Mouse (Mus musculus) cerebellum, postnatal 10 days (tissue): ENCODE measurements at regions not wholly inside any gene's neighbourhood (a gene's known extent, or its start where the extent isn't known, plus 50 kb on each side); places are given as distances from the start of the nearest gene placed in this dataset.

Experiments
- DNase-seq, 2 experiments: peaks; one replicate each; pipeline ENCODE4 v3.0.0; 2021; ENCODE audit warnings: mixed read lengths in 2 of 2

GRCm38 (mm10) chr13:90823877-90824276, 81.3 kb downstream of the Atp6ap1l start:
- no peak for DNase-seq

DNA sequence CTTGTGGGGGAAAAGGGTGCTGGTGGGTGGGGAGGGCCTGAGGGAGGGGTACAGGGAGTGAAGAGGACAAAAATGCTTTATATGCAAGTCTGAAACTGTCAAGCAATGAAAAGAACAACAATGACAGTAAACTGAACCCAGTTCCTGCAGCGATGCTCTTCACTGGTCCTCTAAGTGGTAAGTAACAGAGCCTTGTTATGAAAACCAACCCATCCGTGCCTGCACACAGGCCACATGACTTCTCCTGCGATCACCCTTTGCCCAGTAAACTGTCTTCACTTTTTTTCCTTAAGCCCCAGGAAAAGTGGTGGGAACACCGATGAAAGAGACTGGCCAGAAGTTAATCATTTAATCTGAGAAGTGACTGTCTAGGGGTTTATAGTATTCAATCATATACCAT, 83.3 kb downstream of the Atp6ap1l start:
- DNase-seq: no peak

DNA sequence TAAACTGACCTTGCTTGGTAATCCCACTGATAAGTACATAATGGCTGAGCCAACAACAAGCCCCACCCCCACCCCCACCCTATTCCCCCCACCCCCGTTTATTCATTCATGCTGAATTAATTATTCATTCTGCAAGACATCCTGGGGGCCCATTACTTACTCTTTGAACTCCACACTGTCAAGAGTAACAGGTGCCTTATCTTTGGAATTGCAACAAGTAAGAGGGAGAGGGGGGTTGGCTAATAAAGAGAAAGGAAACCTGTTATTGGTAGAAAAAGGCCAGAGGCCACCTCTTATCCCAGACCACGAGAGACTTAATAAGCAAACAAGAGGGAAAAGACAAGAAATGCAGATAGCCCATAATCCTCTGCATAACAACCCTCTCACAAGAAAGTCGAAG, 84.7 kb downstream of the Atp6ap1l start:
- DNase-seq: no peak

- DNase-seq: no peak
Observed at GRCm38 (mm10) chr13:90819934-90820333, 85.2 kb downstream of the Atp6ap1l start.

DNA sequence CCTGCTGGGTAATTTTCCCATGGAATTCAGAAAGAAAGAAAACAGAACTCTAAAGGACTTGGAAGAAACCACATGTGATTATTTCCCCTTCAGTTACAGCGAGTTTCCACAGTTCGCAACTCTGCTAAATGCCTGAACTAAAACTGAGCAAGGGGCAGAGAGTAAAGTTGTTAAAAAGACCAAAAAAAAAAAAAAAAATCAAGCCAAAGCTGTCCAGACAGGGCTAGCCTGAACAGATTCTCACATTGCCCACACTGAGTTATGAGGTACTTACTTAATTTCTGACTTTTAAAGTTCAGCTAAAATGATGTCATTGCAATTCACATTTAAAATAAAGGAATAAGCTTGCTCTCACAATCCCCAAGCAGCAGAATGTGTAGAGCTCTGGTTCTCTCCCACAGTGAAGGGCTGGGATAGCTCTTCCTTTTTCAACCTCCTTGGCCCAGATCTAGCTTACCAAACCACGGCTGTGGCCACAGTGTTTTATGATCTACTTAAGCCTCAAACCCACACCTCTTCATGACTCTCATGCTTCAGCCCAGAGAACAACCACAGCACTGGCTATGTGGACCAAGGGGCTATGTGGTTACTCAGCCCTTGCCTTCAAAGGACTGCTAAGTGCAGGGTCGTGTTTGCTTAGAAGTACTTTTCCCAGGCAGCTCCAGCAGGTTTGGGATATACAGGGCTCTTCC, 90.8 kb downstream of the Atp6ap1l start:
- DNase-seq: no peak

DNA sequence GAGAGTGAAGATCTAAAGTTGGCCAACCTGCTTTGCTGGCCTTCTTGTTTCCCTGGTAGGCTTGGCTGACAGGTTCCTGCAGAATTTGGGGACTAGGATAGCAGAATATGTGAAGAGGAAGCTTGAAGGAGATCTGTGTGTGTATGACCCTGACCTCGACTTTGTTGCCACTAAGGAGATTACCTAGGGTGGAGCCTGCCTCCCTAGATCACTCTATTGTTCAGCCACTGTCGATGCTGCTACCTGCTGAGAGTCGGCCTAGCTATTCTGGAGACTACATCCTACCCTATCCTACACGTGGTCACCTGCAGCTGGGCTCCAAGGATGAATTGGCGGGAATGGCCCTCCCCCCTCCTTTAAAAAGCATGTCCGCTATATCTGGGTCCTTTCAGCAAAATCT, 95.1 kb downstream of the Atp6ap1l start:
- DNase-seq: no peak

DNA sequence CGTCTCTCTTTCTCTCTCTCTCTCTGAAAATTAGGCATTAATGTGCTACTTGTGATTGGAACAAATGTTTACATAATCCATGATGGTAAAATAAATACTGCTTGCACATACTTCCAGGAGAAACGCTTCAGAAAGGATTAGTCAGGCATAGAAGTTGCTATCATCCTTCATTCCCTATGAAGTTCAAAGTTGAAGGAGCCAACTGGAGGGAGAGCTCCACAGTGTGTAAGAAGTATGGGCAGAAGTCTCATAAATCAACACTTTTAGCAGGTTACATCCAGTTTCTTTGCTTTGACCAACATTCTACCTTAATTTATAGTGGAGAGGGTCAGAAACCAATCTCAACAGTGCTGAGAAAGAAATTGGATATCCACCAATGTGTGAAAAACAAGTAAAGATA, 105.5 kb downstream of the Atp6ap1l start:
- no peak for DNase-seq

- DNase-seq: no peak
Observed at GRCm38 (mm10) chr13:90798791-90799542, 106.2 kb downstream of the Atp6ap1l start.

DNA sequence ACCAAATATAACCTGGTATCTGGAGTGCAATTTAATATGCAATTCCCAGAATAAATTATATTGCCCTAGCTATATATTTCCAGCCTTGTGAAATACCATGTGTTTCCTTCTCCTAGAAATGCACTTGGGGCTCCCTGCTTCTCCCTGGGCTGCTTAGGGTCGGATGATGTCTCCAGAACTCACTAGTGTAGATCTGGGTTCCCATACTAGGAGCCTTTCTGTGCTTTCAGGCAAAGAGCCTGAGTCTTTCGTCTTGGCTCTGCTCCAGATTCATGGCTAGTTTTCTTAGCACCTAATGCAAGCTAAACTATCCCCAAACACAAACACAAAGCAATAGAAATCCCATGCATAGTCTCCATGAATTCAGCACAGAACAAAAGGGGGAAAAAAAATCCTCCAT, 106.8 kb downstream of the Atp6ap1l start:
- peak; percentile 11 to 15 for DNase-seq

- no peak for DNase-seq
Observed at GRCm38 (mm10) chr13:90797209-90797608, 107.9 kb downstream of the Atp6ap1l start.

DNA sequence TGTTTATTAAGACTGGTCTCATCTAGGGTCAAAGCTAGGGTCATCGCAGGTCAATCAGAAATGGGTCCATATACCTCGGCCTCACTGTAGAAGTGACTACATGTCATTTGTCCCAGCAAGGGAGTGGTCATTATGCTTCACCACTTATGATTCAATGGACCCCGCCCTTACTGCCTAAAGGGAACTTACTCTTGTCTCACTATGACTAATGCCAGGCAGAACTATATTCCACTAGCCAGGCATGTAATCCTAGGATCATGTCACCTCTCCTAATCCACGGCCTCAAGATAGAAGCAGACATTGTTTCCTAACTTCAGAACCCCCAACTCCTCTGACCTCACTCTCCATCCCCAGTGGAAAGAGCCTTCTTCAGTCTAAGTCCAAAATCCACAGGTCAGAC, 108.3 kb downstream of the Atp6ap1l start:
- no peak for DNase-seq

DNA sequence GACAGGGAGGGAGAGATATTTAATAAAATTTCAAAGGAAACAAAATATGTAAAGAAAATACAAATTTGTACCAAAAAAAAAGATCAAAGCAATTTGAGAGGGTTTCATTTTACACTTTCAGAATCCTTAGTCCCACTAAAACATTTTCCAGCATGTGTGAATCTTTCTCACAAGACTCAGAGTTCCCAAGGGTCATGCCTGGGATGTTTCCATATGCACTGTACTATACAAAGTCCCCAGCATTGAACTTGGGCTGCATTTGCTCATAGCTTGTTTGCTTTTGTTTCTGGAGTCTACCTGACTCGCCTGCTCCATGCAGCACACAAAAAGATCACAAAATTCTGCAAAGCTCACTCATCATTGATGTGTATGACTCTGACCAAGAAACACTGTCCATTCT, 122.7 kb downstream of the Atp6ap1l start:
- DNase-seq: no peak

DNA sequence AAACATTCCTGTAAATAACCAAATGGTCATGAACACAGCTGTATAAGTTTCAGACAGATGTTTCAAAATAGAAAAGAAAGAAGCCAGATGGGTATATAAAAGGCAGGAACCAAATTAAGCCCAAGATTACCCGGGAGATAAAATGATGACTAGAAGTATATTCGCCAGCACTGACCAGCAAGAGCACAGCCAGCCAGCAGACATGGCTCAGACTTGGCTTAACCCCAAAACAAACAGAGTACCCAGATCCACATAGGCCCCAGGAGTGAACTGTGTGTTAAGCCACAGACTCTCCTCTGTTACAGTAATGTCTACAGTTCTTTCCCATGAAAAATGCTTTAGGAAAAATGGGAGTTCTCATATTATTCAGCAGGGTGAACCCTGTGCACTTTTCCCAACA, 123.2 kb downstream of the Atp6ap1l start:
- DNase-seq: peak; percentile 12

- peak in 1 of 2 experiments; percentile 17 for DNase-seq
Observed at GRCm38 (mm10) chr13:90777952-90778298, 127.2 kb downstream of the Atp6ap1l start.

DNA sequence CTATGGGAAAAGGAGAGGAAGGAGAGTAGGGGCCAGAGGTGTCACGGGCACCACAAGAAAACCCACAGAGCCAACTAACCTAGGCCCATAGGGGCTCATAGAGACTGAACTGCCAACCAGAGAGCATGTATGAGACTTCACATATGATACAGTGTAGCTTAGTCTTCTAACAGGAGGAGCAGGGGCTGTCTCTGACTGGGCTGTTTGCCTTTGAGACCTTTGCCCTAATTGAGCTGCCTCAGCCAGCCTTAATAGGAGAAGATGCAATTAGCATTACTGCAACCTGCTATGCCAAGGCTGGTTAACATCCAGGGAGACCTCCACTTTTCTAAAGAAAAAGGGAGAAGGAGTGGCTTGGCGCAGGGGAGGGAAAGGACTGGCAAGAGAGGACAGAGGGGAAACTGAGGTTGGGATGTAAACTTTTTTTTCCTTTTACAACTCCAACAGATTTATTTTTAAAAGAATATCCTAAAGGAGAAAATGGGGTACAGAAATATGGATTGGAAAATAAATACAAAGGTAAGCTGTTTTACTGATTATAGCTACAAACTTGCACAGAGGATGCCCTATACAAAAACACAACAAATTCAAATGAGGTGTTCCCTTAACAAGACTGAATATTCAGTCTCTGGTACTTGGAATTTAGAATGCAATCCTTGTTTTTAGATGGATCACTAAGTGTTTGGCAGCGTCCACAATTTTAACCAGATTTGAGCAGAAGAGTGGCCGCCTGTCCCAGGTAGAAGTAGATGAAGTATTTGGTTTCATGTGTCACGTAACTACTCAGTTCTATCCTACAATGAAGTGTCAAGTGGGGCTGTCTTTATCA, 127.8 kb downstream of the Atp6ap1l start:
- DNase-seq: no peak

DNA sequence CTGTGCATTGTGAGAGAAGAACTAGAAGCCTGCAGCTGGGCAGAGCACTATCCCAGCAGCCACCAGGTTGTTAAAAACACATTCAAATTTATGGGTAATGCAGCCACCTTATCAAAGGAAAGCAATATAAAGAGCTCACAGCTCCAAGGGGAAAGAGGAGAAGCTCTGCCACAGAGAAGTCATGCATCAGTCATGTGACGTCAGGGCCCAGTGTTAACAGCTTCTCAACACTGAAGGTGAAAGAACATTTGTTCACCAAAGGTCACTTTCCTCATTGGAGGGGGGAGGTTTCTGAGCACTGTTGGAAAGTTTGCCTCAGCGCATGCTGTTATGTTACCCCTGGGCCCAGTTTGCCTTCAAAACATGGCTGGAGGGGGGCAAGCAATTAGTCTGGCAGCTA, 143.0 kb downstream of the Atp6ap1l start:
- DNase-seq: no peak

GRCm38 (mm10) chr13:90760516-90761050, 144.6 kb downstream of the Atp6ap1l start:
- DNase-seq: no peak

DNA sequence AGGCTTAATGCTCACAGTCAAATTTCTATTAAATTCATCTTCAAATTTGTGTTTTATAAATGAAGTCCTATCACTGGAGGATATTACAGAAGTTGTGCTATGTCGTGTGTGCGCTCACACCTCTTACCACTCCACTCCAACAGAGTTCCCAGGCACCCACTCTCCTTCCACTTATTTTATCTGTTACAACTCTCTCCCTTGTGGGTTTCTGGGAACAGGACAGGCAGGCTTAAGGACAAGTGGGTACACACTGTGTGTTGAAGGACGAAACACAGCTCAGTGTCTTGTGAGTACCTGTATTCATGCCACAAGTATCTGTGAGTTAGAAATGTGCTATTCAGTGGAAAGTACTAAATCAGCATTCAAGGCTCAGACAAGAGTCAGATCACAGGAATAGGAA, 150.7 kb downstream of the Atp6ap1l start:
- no peak for DNase-seq

GRCm38 (mm10) chr13:90749741-90750140, 155.4 kb downstream of the Atp6ap1l start:
- no peak for DNase-seq

GRCm38 (mm10) chr13:90745063-90745462, 160.1 kb downstream of the Atp6ap1l start:
- no peak for DNase-seq

DNA sequence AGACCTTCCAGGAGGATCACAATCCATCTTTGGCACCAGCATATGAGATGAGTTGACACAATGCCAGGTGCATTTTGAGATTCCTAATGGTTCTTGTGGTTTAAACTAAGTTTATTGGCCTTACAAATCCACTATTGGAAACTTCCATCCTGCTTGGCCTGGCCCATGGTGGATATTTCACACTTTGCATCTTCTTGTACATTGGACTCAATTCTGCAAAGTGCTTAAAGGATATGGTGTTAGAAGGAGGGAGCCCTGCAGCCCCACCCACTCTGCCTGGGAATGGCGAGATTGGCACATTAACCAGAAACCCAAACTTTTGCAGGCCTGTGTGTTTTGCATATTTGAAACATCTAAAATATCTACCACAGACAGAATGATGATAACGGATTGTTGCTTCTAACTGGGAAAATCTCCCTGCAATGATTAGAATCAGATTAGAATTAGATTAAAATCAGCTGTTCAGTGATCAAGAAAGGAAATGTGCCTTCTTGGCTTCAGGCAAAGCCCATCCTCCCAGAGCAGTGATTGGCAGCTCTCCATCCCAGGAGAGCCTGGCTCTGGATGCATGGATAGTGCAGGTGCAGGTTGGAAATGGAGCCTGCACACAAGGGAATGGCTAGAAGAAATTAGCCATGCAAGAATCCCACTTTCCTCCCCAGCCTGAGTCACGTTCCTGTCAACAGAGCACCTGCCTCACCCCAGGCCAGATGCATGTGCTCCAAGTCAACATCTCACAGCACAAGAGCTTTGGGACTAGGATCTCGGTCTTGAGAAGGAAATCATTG, 162.3 kb downstream of the Atp6ap1l start:
- DNase-seq: peak; percentile 22 to 39

DNA sequence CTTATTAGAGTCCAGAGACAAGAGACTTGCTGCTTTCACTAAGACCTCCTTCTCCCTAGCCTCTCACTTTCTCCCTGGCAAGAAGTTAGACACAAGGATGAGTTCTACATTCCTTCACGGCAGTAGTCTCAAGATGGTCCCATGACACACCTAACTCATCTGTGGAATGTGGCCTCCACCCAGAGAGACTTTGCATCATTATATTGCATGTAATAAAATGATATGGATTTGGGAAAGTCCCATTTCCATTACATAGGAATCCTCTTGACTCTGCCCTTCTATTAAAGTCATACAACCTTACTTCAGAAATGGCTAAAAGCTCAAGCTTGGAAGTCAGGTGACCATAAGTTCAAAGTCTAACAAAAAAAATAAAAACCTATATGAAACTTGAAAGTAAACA, 165.4 kb downstream of the Atp6ap1l start:
- DNase-seq: no peak

GRCm38 (mm10) chr13:90738513-90738912, 166.6 kb downstream of the Atp6ap1l start:
- no peak for DNase-seq
